Mouse (Mus musculus) left cerebral cortex, adult 9 months (tissue): ENCODE results near the gene Asb14.
"Not testable (repeated sequence)": the region's sequence is repeated elsewhere in the genome, so short reads cannot be mapped to it uniquely, and the experiment has no call there.

Experiments
- DNase-seq, 2 experiments: peaks; one replicate each; pipeline ENCODE4 v3.0.0; 2022; ENCODE audit warnings: low spot score in 2 of 2

Asb14 gene

DNA sequence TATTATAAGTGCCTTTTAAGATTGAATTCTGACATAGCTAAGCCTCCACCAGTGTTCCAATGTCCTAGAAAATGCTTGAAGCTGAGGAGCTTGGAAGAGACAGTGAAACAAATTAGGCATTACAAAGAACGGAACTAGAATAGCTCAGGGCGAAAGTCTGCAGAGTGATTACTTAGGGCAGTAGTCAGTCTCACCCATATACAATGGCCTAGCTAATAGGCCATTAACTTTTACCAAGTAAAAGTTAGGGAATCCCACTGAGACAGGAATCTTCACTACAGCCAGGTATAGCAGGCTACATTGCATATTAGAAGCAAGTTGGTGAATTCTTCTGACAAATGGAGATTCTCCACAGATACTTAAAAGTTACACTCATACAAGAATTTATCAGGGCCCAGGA, 61.8 kb downstream of the Asb14 start:
- not testable (repeated sequence) for DNase-seq

DNA sequence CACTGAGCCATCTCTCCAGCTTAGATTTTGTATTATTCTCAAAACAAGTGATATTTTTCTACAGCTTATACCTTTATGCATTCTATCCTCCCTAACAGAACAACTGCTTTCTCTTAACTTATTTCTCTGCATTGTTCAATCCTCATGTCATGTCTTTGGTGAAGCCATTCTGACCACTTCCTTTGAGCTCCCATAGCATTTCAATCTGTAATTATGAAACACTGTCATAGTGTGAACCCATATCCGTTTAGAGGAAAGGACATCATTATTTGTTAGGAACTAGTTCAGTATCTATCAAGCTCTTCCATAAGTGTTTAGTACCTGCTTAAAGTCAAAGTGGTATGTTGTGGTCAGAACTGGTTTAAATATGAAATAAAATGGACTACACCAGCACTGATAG, 66.2 kb downstream of the Asb14 start:
- DNase-seq, result no peak
